Mouse (Mus musculus) urinary bladder, postnatal 25 days (tissue): Measurements from ENCODE around the gene Plxnb2.

Experiments
- DNase-seq: peaks from one replicate; pipeline ENCODE4 v3.0.0; 2022; ENCODE audit warnings: low spot score

Plxnb2 gene

GRCm38 (mm10) chr15:89180571-89181229, at the start of gene Plxnb2:
Gene Plxnb2, minus strand, starts transcription at chr15:89180788.
- DNase-seq: peak; percentile 79

- DNase-seq: no peak
Measured at GRCm38 (mm10) chr15:89215611-89216233, 35.1 kb upstream of the Plxnb2 start.

GRCm38 (mm10) chr15:89214953-89215352, 34.4 kb upstream of the Plxnb2 start:
- DNase-seq: no peak

GRCm38 (mm10) chr15:89213517-89213916, 32.9 kb upstream of the Plxnb2 start:
- DNase-seq: no peak

GRCm38 (mm10) chr15:89212495-89212894, 31.9 kb upstream of the Plxnb2 start:
- DNase-seq: no peak

- no peak for DNase-seq
Measured at GRCm38 (mm10) chr15:89211716-89212461, 31.3 kb upstream of the Plxnb2 start.

- DNase-seq: peak; percentile 81
Measured at GRCm38 (mm10) chr15:89210915-89211715, 30.5 kb upstream of the Plxnb2 start, which contains the start of gene Ppp6r2. Gene Ppp6r2, plus strand, starts transcription at chr15:89211553.

GRCm38 (mm10) chr15:89209886-89210761, 29.5 kb upstream of the Plxnb2 start:
- peak; percentile 82 for DNase-seq

GRCm38 (mm10) chr15:89207457-89207856, 26.9 kb upstream of the Plxnb2 start:
- DNase-seq: no peak

- no peak for DNase-seq
Measured at GRCm38 (mm10) chr15:89197056-89197455, 16.5 kb upstream of the Plxnb2 start.

GRCm38 (mm10) chr15:89196313-89196706, 15.7 kb upstream of the Plxnb2 start, which contains the start of gene Dennd6b:
Gene Dennd6b, minus strand, starts transcription at chr15:89196496.
- DNase-seq: peak; percentile 91

- peak; percentile 91 for DNase-seq
Measured at GRCm38 (mm10) chr15:89195690-89196312, 15.2 kb upstream of the Plxnb2 start.

GRCm38 (mm10) chr15:89195261-89195681, 14.7 kb upstream of the Plxnb2 start:
- no peak for DNase-seq

GRCm38 (mm10) chr15:89184937-89185227, 4.3 kb upstream of the Plxnb2 start:
- DNase-seq: no peak

GRCm38 (mm10) chr15:89184141-89184936, 3.8 kb upstream of the Plxnb2 start:
- DNase-seq: no peak

- no peak for DNase-seq
Measured at GRCm38 (mm10) chr15:89182842-89183241, 2.3 kb upstream of the Plxnb2 start.

- DNase-seq: no peak
Measured at GRCm38 (mm10) chr15:89182328-89182741, 1.7 kb upstream of the Plxnb2 start.

- DNase-seq: no peak
Measured at GRCm38 (mm10) chr15:89181561-89182270, 1.1 kb upstream of the Plxnb2 start.

- no peak for DNase-seq
Measured at GRCm38 (mm10) chr15:89180081-89180541, 477 bp downstream of the Plxnb2 start.
